Mouse (Mus musculus) cerebellum, postnatal 10 days (tissue): ENCODE data around the gene Tmem168.

Source experiments
- DNase-seq, 2 experiments: peaks; one replicate each; pipeline ENCODE4 v3.0.0; 2021; ENCODE audit warnings: mixed read lengths in 2 of 2

The Tmem168 gene

DNA sequence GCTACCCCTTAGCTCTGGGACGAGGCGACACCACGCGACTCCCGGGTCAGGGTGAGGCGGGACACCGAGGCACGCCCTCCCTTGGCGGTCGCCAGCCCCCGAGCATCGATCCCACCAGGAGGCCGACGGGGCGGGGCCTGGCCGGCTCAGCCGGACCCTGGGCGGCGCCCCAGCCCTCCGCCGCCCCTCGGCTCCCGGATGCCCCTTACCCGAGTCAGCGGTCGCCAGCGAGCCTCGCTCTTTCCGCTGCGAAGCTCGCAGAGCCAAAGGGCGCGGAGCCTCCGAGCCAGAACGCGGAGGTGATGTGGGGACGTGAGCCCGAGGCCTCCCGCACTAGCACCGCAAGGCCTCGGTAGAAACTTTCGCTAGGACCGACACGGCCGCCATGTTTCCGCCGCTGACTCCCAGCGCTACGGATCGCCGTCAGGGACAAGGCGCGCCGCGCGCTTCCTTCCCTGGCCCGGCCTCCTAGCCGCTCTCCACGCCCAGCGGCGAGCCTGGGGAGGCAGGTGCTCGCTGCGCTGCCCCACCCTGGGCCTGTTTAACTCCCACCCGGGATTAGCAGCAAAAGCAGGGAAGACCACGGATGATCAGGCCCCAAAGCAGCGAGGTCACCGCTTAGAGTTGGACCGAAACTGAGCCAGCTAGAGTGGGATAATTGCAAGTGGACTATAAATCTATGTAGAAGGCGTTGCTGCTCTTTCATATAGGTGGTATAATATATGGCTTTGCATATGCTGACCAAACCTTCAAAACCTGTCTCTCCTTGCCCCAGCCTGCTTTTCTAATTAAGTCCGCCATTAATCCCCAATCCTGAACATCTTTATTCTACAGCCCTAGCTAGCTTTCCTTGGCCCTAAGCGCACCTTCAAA is at the start of gene Tmem168:
Gene Tmem168 (minus strand): TSS at position 480 of the 873 bp plus-strand sequence.
- DNase-seq, result peak; percentile 96

DNA sequence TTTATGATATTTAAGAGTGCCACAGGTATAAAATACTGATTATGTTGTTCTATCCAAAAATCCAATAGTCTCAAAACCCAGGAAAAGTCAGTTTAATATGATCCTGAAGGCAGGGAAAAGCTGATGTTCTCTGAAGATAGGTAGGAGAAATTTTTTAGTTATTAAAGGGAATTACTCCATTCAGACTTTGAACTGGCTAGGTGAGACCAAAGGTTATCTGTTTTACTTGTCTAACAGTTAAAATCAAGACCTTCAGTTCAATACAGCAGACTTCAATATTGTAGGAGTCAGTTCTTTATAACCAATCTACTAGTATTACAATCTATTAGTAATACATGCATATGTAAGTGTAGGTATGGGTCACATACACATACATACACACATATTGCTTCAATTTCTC is 46.2 kb upstream of the Tmem168 start:
- DNase-seq, result no peak

DNA sequence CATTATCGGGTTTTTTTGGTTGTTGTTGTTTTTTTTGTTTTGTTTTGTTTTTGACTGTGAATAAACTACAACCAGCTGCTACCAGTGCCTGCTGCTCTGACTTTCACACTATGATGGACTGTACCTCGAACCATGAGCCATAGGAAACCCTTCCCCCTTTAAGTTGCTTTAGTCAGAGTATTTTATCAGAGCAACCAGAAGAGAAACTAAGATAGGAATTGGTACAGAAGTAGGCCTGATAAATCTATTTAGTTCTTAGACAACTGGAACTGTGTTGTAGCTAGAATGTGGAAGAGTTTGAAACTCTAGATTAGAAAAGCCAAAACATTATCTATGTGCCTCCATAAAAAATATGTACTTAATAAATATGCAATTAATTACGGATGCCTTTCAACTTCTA is 44.4 kb upstream of the Tmem168 start:
- DNase-seq, result no peak

DNA sequence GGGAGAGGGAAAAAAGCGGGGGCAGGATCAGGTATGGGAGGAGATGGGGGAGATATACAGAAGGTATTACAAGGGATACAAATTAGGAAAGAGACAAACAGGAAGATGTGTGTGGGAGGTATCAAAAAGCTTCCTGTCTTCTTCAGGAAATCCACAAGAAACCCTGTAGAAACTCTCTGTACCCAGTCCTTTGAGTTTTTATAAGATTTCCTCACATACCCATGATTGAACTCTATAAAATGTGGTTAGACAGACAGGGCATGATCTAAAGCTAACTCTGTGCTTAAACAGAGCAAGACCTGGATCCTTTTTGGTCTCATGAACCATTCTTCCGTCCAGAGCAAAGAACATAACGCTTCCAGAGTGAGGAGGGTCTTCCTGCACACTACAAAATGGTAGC is 43.0 kb upstream of the Tmem168 start:
- DNase-seq, result no peak

DNA sequence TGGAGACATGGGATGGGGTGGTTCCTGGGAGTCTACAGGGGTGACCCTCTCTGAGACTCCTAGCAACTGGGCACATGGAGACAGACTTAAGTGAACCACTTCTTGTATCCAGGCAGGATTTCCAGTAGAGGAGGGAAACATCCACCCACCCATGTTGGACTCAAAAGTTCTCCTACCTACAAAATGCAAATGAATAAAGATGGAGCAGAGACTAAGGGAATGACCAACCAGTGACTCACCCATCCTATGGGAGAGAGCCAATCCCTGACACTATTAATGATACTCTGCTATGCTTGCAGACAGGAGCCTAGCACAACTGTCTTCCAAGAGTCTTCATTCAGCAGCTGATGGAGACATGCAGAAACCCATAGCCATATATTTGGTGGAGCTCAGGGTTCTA is 40.4 kb upstream of the Tmem168 start:
- no peak for DNase-seq

DNA sequence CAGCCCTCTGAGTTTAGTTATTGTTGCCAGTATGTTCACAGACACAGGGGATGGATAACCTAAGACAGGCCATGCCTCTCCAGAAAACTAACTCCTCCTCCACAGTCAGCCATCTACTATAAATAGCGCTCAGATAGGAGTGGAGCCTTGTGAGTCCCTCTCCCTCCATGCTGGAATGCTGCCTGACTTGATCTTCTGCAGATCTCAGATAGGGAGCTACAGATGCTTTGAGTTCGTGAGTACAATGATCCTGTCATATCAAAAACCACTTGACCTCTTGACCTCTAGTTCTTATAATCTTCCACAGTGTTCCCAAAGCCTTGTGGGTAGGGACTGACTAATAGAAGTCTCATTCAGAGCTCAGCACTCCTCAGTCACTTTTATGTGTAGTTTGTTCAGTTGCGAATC is 28.7 kb upstream of the Tmem168 start:
- DNase-seq, result peak; percentile 23 to 33

DNA sequence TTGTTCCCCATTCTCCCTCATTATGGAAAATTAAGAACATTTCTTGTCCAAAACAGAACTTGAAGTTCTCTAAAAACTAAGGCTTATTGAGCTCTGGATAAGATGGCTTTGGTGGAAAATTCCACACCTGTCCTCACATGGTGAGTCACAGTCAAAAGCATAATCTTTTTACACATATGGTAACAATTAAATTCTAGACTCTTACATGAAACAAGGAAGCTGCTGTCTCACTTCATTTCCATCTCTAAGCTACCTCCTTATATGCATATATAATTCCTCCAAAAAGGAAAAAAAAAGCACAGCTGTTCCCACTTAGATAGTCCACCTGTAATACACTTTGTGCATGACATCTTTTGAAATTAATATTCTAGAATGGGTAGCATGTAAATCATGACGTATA is 24.7 kb upstream of the Tmem168 start:
- no peak for DNase-seq

DNA sequence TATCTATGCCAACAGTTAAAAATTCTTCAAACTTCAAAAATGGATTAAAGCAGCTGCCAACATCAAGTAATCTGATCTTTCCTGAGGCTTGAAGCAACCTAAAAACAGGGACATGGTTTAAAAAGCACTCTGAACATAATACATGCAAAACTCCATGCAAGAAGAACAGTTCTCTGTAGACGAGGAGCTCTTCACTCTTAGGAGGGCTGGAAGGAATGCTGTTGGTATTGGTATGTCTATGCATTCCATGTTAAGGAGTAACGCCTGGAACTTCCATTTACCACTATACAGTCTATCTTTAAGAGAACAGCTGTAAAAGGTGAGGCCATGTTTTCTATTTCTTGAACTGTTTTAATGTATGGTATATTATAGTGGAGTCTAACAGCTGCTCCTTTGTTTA is 22.7 kb upstream of the Tmem168 start:
- no peak for DNase-seq

DNA sequence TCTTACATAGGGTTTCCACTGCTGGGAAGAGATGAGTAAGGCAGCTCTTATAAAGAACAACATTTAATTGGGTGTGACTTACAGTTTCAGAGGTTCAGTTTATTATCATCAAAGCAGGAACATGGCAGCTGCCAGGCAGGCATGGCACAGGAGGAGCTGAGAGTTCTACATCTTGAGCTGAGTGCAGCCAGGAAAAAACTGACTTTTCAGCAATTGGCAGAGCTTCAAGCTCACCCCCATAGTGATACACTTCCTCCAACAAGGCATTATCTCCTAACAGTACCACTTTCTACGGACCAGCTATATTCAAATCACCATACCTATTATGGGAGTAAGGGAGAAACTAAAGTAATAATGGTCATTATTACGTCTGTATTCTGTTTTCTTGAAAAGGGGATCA is 11.7 kb upstream of the Tmem168 start:
- DNase-seq, result no peak

DNA sequence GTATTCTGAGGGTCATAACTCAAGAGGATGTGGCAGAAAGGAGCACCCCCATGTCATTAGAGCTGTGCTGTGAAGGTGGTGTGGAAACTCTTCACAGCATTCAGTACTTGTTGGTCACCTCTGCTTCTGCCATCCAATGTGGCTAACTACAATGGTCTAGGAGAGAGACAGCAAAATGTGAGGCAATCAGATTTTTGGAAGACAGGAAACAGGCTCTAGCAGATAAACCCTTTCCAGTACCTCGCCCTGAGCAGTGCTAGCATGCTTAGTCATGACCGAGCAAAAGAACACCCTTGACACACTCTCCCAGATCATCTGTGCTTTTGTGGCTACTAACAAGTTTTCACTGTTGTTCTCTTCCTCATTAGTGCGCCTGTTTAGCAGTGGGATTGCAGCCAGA is 9.2 kb upstream of the Tmem168 start:
- DNase-seq, result no peak

DNA sequence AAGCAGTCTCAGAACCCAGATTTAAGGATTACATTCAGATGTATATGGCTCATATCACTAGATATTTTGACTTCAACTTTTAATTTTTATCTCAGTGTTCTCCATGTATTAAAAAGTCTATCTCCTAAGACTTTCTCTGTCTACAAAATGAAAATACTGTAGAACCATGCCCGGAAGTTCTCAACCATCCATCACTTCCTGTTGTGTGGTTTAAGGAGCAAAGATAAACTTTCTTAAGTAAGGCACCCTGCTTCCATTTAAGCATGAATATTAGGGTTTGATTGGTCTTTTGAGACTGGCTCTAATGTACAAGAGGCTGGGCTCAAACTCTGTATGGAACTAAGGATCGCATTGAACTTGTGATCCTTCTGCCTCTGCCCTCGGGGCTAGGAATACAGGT is 6.7 kb upstream of the Tmem168 start:
- DNase-seq, result no peak

DNA sequence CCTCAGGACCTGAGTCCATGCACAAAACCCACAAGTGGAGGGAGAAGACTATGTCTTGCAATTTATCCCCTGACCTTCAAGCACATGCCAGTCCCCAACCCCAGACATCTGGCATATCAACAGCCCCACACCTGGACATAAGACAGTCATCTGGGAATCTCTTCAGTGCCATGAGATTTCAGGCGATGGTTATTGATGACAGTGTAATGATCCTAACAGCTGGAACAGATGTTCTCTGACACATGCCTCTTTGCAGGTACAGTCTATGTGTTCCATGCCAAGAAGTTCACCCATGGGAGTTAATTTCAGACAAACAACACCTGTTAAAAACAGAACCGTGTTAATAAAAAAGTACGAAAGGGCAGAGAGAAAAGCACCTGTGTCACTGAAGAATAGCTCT is 5.8 kb upstream of the Tmem168 start:
- no peak for DNase-seq

DNA sequence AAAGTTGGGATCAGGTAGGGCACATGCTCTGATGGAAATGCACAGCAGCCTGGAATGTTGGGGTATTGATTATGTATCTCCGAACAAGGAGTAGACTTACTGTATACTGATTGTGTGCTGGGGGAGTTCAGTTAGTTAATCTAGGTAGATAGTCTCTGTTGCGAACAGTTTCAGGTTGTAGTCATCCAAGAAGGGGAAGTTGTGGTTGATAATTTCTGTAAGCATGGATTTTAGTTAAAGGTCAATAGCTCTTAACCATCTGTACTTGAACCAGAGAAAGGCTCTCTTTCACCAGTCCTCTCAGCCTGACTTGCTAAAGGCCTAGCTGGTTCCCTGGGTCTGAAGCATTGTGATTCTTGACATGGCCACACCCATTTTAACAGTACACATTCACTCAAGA is 3.0 kb upstream of the Tmem168 start:
- no peak for DNase-seq

DNA sequence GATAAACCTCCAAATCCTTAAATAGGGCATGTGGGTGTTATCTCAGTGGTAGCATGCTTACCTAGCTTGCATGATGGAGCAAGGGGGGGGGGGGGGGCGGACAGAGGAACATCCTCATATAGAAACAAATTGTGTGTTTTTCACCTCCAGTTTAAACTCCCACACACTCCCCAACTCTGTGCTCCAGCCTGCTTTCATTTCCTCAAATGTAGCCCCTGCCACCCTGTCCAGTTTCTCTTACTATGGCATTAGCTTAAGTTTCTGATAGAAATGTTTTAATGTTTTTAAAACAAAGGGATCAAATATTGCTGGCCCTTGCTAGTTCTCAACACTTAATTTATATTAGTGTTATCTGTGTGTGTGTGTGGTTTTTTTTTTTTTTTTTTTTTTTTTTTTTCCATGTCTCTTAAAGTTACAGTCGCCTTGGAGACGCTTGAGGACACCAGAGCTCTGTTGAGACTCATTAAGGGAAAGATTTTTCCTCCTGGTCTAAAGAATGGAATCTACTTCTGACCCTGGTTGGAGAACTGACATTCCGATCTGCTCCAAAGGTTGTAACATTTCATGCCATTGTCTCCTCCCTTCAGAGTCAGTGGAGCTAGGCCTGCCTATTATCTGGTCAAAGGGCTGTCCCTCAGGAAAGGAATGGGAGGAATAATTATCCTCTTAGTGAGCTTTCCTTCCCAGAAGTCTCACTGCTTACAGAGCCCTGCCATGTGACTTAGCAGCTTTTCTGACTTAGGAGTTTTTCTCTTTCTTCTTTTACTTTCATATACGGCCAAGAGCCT is 1.6 kb upstream of the Tmem168 start:
- no peak for DNase-seq

DNA sequence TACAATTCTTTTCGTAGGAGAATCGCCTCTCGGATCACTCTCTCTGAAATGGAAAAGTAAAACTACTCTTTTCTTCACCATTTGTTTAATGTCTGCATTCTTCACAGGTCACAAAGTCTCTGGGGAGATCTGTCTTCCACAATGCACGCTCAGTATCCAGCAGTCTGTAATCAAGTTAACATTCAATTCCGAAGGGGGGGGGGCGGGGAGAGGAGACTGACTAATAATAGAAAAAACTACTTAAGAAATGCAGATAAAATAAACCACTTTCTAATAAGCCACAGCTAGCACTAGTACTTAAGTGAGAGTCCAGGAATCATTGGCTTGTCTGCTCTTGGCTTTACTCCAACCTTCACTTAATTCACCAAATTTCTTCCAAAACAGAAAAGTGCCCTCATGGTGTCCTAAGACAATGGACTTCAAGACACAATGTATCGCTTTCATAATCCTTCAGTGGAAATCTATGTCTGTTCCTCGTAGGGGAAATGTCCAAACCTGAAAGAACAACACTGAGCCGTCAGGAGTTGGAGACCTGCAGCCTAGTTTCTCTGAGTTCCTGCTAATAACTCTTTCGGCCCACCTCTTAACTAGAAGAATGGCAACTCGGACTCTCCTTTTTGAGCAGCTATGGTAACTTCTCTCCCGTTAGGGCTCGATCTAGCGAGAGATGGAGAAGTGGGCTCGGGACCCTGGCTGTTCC is 829 bp downstream of the Tmem168 start:
- DNase-seq, result no peak

DNA sequence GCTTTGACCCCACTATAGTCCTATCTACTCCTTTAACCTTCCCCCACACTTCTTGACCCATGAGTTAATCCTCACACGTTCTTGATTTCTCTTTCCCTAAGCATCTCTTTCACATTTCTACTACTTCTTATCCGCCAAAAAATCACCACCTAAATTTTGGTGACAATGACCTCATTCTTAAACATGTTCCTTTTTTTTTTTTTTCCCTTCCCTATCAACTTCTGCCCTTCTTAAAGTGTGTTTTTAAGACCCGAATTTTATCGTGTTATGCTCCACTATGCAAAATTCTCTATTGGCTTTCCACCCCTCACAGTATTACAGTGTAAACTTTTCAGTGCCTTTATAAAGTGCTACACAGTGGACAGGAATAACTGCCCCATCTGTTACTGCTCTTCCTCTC is 1.5 kb downstream of the Tmem168 start:
- DNase-seq, result no peak

DNA sequence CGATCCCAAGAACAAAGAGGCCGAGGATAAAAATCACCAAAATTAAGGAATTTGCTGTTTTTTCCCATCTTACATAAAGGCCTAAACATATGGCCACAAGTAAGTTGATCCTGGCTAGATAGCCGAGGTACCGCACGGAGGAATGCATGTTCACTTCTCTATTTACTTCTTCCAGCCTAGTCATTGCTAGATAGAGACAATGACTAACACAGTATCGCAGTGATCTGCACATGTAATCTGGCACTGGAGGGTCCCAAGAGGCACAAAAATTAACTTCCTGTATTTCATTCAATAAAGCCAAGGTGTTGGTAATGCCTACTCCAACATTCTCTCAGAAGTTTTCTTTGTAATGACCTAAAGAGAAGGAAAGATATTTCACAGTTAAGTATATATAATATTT is 4.8 kb downstream of the Tmem168 start:
- no peak for DNase-seq

DNA sequence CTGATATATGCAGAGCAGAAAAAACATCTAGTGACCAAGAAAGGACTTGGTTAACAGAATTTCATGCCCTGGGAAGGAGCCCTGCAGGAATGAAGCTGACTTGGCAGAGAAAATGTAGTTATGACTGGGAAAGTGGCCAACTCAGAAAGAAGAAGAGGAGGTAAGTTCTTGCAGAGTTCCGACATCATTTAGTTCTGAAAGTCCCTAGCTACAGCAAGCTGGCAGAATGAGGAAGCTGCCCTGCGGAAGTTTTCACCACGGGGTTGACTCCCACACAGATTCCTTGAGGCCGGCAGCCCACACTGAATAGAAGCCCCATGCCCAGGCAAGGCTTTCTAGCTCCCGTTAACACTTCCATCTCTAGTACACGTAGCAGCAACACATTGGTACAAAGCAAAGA is 6.3 kb downstream of the Tmem168 start:
- DNase-seq, result peak; percentile 26 to 36

DNA sequence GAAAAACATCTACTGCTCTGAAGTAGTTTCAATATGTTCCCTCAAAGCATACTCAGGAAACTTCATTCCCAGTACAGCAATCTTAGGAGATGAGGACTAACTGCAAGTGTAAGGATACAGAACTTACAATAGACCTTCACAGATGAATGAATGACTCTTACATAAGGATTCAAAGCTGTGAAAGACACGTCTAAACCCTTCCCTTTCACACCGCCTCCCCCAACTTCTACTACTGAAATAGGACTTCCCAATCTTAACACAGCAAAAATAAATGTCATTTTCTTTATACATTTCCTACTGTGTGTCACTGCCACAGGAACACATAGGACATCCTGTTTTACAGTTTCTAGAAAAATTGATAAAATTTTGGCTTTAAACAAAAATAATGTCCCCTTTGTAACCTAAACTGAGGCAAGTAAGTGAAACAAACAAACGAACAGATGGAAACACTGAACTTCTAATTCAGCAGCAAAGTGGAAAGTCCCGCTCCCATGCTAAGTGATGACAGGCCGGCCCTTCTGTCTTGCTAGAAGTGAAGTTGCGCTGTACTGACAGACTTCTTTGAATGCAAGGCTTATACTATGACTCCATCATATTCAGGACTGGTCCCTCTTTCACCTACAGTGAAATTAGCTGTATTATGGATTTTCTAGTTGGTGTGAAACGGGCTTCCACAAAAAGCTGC is 9.5 kb downstream of the Tmem168 start:
- DNase-seq, result no peak

DNA sequence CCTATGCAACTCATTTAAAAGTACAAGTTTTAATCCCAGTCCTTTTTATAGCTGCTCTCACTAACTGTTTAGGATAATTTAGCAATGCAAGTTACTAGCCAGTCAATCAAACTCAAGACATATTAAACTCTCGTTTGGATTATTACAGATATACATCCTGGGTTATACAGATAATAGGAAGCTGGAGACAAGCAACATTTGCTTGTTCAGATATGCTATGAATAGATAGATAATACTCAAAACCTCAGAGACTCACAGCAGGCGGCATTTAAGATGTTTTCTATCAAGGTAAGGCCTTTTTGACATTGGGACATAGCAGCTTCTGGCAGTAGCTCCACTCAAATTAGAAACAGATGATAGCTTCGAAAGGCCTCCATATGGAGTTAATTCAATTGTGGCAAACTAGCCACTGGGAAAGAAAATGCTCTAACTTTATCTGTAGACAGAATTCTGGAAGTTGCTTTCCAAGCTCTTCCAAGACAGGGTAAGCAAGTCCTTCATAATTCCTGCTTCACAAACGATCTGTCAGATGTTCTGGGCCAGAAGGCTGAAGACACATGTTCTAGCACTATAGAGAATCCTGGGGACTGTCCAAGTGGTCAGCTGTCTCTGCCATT is 15.1 kb downstream of the Tmem168 start:
- no peak for DNase-seq

DNA sequence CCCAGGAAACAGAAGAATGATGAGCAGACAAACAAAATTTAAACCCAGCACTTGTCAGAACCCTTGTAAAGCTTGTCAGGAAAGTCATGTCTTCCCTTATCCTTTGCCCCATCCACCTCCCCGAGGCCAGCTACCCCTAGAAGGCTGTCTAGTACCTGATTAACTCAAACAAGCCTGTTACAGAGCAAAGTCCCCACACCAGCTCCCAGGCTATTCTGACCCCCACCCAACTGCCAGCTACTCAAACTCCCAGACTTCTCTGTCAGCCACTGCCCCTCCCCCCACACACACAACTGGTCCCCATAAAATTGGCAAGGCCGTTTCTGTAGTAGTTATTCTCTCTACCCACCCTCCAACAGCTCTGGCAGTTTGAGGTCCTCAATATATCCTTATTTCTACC is 21.3 kb downstream of the Tmem168 start:
- DNase-seq, result no peak

DNA sequence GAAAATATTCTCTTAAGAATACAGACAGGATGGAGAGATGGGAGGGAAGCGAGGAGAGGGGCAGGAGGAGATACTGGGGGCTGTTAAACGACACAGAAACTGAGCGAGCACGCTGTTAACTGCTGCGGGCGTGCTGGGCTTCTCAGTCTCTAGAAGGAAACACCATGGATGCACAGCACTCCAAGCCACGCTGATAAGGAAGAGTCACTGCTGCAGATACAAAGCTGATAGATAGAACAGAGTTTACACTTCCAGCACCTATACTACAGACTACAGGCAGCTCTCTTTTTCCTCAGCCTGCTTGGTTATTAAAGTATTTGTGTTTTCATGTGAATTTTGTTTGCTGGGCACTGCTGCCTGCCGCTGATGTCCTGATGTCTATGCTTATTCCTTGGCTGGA is 21.7 kb downstream of the Tmem168 start:
- DNase-seq, result no peak

DNA sequence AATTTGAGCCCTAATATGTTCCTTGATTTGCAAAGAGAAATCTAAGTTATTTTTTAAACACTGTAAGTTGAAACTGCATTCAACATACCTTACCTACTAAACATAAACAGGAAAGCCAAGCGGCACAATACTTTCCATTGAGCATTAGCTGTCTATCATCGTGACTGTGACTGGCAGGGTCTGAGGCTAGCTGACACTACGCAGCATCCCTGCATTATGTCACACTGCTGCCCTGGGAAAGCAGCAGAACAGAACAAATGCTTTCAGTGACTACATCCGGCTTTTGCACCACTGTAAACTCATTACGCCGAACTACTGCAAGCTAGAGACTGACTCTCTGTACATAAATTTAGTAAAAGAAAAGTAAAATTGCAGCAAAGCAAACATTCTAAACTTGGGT is 23.1 kb downstream of the Tmem168 start:
- no peak for DNase-seq
